Mouse (Mus musculus) CD8-positive naive resting alpha-beta T cell, adult 2 months (primary cell): ENCODE measurements around the gene Sfi1.
"Not testable (repeated sequence)": the region's sequence is repeated elsewhere in the genome, so short reads cannot be mapped to it uniquely, and the experiment has no call there.

Experiments used
- DNase-seq, 2 experiments: peaks; one replicate each; pipeline ENCODE4 v3.0.0; 2022; ENCODE audit warnings: low read depth in 2 of 2, low spot score in 2 of 2

Sfi1 gene

DNA sequence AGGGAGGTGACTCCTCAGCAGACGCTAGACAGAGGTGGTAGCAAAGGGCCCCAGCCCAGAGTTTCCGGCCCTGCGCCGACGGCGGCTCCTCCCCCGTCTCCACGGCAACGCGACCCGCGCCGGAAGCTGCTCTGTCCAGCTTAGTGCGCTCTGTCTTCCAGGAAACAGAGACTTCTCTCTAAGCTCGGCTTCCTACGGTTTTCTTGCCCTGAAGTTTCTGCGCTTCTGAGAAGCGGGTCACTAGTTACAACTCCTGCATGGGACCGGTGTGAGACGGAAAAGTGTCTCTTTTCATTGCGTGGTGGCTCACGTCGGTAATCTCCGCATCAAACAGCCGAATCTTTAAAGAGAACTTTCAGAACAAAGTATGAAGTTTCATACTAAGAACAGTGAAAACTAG is at the start of gene Sfi1:
Sfi1 (minus strand) TSS at position 101 of the 400 bp plus-strand sequence.
- no peak for DNase-seq

DNA sequence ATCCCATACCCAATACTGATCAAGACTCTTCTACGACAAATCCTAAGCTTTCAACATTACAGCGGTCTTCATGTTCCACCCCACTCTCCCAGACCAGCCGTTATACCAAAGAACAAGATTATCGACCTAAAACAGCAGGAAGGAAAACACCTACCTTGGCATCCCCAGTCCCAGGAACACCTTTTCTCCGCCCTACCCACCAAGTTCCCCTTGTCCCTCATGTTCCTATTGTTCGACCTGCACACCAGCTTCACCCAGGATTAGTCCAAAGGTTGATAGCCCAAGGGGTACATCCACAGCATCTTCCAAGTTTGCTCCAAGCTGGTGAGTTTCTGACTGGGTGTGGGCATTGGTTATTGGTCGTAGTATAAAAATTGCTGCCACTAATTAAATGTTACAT is 49.1 kb upstream of the Sfi1 start:
- no peak for DNase-seq

GRCm38 (mm10) chr11:3235277-3235676 is 42.0 kb upstream of the Sfi1 start:
- DNase-seq: no peak

DNA sequence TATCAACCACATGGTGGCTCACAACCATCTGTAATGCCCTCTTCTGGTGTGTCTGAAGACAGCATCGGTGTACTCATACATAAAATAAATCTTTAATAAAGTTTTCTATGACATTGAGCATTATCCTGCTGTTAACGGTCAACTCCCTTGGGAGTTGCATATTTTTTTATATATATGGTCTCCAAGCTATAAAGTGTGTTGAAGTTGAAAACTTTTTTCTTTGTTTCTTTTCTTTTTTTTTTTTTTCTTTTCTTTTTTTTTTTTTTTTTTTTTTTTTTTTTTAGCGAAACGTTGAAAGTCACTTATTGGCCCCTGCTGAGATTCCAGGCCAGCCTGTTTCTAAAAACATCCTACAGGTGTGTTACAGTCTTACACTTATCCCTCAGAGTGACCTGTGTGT is 40.4 kb upstream of the Sfi1 start:
- no peak for DNase-seq

GRCm38 (mm10) chr11:3232248-3232647 is 39.0 kb upstream of the Sfi1 start:
- DNase-seq: no peak

DNA sequence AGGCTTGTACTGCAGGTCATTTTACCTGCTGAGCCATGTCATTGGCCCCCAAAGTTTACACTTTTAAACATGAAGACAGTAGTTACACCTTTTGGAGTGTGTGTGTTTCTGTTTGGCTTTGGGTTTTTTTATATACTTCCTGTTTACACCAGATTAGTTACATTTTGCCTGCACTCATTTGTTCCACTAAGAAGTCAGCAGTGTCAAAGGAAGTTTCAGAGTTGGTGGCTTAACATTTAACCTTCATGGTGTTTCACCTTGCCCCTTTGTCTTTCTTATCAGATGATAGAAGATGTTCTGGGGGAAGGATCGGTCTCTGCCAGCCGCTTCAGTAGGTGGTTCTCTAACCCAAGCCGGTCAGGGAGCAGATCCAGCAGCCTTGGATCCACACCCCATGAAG is 33.9 kb upstream of the Sfi1 start:
- DNase-seq: no peak

GRCm38 (mm10) chr11:3223105-3223504 is 29.8 kb upstream of the Sfi1 start:
- no peak for DNase-seq

DNA sequence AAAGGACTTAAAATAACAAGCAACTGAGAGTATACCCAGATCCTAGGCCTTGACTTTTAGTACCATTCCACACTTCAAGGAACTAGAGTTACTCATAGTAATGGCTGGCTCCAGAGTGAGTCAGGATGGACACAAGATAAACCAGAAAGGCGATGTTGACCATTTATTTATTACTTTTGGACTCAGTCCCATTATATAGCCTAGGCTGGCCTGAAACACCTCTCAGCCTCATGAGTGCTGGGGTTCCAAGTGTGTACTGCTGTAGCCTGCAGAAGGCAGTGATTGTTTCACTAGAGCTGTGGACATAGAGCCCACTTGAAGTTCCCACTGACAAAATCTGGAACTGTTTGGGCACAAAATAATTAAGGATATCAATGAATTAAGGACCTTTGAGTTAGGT is 19.3 kb upstream of the Sfi1 start:
- no peak for DNase-seq

DNA sequence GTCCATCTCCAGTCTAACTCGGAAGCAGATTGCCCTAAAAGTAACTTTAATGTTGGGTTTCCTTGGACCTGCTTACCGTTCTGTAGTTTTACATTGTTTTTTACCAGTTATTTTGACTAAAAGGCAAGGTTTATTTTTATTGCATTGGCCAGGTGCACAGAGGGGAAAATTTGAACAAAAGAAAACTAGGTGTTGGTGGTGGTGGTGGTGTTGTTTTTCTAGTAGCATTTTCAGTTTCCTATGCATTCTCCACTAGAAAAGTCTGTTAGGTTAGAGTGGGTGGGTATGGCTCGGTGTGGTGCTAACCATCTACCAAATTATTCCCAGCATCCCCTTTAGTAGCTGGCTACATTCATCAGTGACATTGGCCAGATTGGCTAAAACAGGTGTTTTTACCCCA is 13.5 kb upstream of the Sfi1 start:
- no peak for DNase-seq

- no peak for DNase-seq
Observed at GRCm38 (mm10) chr11:3205207-3205606, 11.9 kb upstream of the Sfi1 start.

- DNase-seq: no peak
Observed at GRCm38 (mm10) chr11:3203771-3204170, 10.5 kb upstream of the Sfi1 start.

GRCm38 (mm10) chr11:3202781-3203441 is 9.6 kb upstream of the Sfi1 start:
- peak; percentile 40 to 53 for DNase-seq

DNA sequence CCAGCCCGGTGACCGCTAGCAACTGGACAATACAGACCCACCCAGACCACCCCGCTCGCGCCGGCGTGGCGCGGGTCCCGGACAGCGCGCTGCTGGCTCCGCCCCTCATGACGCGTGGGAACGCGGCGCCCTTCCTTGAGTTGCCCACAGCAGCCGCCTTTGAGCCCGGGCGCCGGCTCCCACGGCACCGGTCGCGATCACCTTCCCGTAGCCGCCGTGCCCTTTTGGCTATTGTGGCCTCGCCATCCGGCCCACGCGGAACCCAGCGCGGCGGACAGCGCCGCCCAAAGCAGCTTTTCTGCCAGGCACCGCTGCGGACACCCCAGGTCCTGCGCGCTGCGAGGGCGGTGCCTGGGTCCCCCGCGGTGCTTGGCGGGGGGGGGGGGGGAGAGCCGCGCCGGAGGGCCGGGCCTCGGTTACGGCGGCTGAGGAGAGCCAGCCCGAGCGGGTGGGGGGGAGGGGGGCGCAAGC is 9.0 kb upstream of the Sfi1 start, which contains the start of gene Eif4enif1:
Eif4enif1 (plus strand) TSS at position 162 of the 471 bp plus-strand sequence.
- peak; percentile 81 to 86 for DNase-seq

GRCm38 (mm10) chr11:3201326-3202230 is 8.3 kb upstream of the Sfi1 start:
- DNase-seq: no peak

DNA sequence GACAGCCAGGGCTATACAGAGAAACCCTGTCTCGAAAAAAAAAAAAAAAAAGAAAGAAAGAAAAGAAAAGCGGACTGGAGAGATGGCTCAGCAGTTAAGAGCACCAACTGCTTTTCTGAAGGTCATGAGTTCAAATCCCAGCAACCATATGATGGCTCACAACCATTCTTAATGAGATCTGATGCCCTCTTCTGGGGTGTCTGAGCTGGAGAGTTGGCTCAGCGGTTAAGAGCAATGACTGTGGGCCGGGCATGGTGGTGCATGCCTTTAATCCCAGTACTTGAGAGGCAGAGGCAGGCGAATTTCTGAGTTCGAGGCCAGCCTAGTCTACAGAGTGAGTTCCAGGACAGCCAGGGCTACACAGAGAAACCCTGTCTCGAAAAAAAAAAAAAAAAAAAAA is 7.4 kb upstream of the Sfi1 start:
- not testable (repeated sequence) for DNase-seq

- DNase-seq: peak; percentile 24 to 28
Observed at GRCm38 (mm10) chr11:3182707-3183106, 10.6 kb downstream of the Sfi1 start.

DNA sequence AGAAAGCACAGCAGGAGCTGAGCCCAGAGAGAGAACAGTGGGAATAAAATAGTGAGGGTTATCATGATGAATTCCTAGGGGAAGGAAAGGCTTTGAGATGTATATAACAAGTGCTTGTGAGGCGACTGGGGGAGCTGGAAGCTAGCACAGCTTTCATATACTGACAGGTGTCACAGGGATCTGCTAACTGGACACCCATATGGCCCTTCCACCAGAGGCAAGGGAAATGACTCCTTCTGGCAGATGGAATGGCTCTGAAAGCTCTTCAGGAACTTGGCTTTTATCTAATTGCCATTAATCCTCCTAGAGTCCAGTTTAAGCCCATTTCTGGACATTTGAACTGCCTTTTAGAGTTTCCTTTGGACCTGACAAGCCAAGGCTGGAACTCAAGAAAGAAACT is 11.3 kb downstream of the Sfi1 start:
- DNase-seq: not testable (repeated sequence)

GRCm38 (mm10) chr11:3181250-3181649 is 12.0 kb downstream of the Sfi1 start:
- DNase-seq: peak; percentile 82 to 87

GRCm38 (mm10) chr11:3180510-3181160 is 12.6 kb downstream of the Sfi1 start:
- DNase-seq: not testable (repeated sequence)

DNA sequence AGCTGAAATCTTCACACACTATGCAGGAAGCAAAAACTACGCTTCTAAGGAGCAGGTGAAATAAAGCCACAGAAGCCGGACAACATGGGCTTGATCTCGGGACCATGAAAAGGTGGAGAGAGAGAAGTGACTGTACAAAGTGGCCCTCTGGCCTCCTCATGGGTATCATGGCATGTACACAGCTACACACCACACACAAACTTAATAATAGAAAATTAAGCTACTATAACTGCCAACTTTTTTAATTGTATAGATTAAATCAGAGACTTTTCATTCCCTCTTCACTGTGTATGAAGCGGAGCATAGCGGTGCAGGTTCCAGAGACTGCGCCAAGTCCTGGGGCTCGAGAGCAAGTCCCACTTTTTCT is 13.6 kb downstream of the Sfi1 start:
- DNase-seq: peak; percentile 36 to 41

DNA sequence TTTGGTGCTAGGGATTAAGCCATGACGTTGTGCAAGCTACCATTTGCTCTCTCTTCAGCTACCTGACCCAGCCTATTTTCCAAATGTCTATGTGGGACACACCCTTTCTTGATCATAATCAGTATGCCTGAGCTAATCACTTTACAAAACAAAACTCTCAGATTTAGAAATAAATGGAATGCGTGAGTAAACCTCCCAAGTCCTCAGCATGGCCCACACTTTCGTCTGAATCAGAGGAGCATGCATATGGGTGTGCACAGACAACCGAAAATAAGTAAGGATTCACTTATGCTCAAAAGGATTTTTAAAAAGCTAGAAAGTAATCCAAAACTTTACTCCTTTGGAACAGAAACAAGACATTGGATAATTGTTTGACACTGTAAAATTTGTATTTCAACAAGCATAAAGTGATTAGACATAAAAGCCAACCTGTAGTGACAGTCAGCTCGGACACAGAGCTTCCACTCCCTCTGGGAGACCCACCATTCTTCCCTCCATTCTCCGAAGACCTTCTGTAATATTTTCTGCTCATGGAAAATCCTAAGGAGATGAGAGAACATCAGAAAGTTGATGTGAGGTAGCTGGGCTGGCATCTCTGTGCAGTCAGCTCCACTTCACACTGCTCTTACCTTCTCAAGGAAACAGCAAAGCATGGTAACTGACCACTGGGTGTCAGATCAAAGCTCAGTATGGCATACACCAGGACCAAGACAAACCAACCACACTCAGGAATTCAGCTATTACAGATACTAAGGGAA is 14.1 kb downstream of the Sfi1 start:
- peak in 1 of 2 experiments; percentile 30 for DNase-seq
